Mouse (Mus musculus): ENCODE data around the gene Prss36. TPM values are rescaled to one million over a fixed set of nuclear protein-coding genes. Genes with fewer than 3 reads are reported as not detected.
A peak's percentile ranks its signal among the peaks of the same experiment; 100 is the strongest.
"Not testable (repeated sequence)": the region's sequence is repeated elsewhere in the genome, so short reads cannot be mapped to it uniquely, and the experiment has no call there.

Gene Prss36
- polyA plus RNA-seq, 1 experiment from 2014 or later, result 10.4 TPM

DNA sequence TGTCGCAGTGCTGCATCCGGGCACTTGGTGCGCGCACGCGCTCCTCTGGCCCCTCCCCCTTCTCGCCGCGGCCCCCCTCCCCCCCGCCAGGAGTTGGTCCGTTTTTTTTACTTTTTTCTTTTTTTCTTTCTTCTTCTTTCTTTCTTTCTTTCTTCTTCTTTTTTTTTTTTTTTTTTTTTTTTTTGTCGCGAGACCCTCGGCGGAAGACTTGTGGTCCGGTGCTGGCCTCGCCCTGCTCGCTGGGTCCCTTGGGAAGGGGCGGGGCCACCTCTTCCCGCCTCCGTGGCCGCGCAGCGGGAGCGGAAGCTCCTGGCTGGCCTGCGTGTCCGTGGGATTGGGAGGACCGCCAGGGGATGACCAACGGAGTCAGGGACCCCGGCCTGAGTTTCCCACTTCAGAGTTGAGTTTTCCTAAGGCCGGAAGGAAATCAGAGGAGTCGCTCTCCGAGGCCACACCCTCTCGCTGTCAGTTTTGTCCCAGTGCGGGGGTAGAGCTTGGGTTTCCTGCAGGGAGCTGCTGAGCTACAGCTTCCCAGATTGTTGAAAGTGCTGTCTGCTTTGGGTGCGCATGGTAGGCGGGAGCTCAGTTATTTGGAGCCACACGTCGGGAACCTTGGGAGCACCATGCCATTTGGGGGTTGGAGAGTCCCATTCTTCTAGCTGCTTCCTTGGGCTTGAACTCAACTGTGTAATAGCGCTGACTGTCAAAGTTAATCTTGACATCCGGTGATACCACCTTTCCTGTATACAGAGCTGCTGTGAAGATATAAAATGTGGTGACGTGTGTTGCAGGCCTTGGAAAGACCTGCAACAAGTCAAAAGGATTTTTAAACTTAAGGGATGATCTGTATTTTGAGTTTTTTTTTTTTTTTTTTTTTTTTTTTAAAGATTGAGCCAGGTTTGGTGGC, 21.6 kb upstream of the Prss36 start:
- peaks cover 36% of the 10 kb centered on the region for H3K36me3 ChIP-seq (ENCODE audit: control insufficient read depth, insufficient read depth, low read length)
- H3K27me3 ChIP-seq (ENCODE audit: control insufficient read depth, insufficient read depth, low read length), result no peaks in the 10 kb centered on the region
- no peaks in the 10 kb centered on the region for H3K9me3 ChIP-seq (ENCODE audit: control insufficient read depth, low read length)
- DNase-seq (peak; percentile 91), ATAC-seq (ENCODE audit: low FRiP score, low TSS enrichment) (peak; percentile 44; the same call in 1 of the 2 replicates)
- H3K4me2 ChIP-seq (ENCODE audit: low read length), result peak overlapping the region; percentile 88
- peak overlapping the region; percentile 98 for H3K27ac ChIP-seq (replicated peaks; ENCODE audit: low read depth, low read length)
- peaks cover 16% of the 10 kb centered on the region for H3K4me1 ChIP-seq (ENCODE audit: control insufficient read depth, insufficient read depth, low read length)
- under 1% methylated on average over 42 of the region's 42 CpGs for WGBS
- peak overlapping the region; percentile 100 for H3K4me3 ChIP-seq (replicated peaks; ENCODE audit: low read depth, low read length)
- H3K9ac ChIP-seq (replicated peaks; ENCODE audit: low read length), result peak overlapping the region; percentile 95

DNA sequence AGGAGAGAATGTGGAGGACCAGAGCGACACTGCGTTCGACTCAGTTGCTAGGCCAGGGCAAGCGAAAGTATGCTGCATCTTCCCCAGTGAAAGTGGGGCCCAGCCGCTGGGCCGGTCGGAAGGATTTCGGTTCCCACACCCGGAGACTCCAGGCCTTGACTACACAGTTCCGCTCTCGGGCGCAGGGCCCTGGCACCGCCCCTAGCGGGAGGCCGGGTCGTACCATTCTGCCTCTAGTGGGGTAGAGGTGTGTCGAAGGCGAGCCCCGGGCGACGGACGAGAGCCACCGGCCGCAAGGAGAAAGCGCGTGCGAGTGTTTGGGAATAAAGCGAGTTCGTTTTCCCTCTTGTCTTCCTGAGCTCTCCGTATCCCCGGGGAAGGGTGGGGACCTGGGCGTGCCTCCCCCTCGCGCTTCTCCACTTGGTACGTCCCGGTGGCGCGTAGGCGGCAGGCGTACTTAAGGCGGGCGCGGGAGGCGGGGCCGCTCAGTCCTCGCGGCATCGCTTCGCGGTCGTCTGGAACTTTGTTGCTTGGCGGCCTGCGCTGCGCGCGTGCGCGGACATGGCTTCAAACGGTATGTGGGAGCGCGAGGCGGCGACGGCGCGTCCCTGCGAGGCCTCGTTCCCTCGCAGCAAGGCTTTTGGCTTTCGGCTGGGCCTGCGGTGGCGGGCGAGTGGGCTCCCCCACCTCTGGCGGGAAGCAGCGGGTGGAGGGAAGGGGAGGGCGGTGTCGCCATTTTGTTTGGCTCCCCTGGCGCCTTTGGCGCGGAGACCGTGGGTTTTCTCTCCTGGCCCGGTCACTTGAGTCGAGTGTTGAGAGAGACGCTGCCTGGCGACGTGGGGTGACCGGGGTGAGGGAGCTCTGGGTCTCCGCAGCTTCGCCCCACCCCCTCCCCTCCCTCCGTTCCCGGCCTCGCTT, 20.7 kb upstream of the Prss36 start, which contains the start of gene Fus:
Gene Fus (plus strand): TSS at position 454 of the 918 bp plus-strand sequence.
- Histone ChIP-seq H3K9ac (replicated peaks; ENCODE audit: low read length) (peak within 1 kb of the TSS; percentile 95), H3K4me3 (replicated peaks; ENCODE audit: low read depth, low read length) (peak within 1 kb of the TSS; percentile 100), H3K4me2 (ENCODE audit: low read length) (peak within 1 kb of the TSS; percentile 88), H3K27ac (replicated peaks; ENCODE audit: low read depth, low read length) (peak within 1 kb of the TSS; percentile 98), H3K27me3 (ENCODE audit: control insufficient read depth, insufficient read depth, low read length) (no peaks in the 10 kb centered on the region), H3K4me1 (ENCODE audit: control insufficient read depth, insufficient read depth, low read length) (peaks cover 16% of the 10 kb centered on the region), H3K36me3 (ENCODE audit: control insufficient read depth, insufficient read depth, low read length) (peaks cover 27% of the 10 kb centered on the region), H3K9me3 (ENCODE audit: control insufficient read depth, low read length) (no peaks in the 10 kb centered on the region)
- DNase-seq (peak; percentile 97), ATAC-seq (ENCODE audit: low FRiP score, low TSS enrichment) (peak; percentile 95)
- WGBS, result under 1% methylated on average over 92 of the region's 92 CpGs

DNA sequence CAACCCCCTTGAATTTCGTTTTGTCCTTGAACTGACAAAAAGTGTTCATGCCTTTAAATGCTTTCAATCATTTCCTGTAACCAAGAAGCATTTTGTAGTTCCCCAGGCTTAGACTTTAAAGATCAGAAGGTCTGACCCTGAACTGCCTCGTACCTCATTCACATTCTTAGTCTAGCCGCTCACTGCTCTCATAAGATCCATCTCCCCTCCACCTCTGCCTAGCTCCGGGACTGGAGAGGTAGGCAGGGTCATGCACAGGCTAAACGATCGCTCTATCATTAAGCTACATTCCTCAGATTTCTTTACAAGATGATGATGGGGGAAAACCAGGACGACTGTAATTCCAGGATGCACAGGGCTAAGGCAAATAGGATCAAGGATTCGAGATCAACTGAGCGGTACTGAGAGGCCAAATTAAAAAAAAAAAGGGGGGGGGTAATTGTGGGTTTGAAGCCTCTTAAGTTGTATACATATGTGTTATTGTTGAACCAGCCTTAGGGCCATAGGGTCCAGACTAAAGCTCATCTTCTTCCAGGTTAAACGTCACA, 19.9 kb upstream of the Prss36 start:
- Histone ChIP-seq H3K4me1 (ENCODE audit: control insufficient read depth, insufficient read depth, low read length) (peaks cover 16% of the 10 kb centered on the region), H3K27ac (replicated peaks; ENCODE audit: low read depth, low read length) (peak overlapping the region; percentile 98), H3K4me2 (ENCODE audit: low read length) (peak overlapping the region; percentile 69), H3K27me3 (ENCODE audit: control insufficient read depth, insufficient read depth, low read length) (no peaks in the 10 kb centered on the region), H3K9ac (replicated peaks; ENCODE audit: low read length) (peak overlapping the region; percentile 95), H3K4me3 (replicated peaks; ENCODE audit: low read depth, low read length) (peak overlapping the region; percentile 100), H3K9me3 (ENCODE audit: control insufficient read depth, low read length) (no peaks in the 10 kb centered on the region), H3K36me3 (ENCODE audit: control insufficient read depth, insufficient read depth, low read length) (peaks cover 19% of the 10 kb centered on the region)
- DNase-seq (peak; percentile 38), ATAC-seq (ENCODE audit: low FRiP score, low TSS enrichment) (peak; percentile 22)
- 10% methylated on average over 10 of the region's 10 CpGs for WGBS

DNA sequence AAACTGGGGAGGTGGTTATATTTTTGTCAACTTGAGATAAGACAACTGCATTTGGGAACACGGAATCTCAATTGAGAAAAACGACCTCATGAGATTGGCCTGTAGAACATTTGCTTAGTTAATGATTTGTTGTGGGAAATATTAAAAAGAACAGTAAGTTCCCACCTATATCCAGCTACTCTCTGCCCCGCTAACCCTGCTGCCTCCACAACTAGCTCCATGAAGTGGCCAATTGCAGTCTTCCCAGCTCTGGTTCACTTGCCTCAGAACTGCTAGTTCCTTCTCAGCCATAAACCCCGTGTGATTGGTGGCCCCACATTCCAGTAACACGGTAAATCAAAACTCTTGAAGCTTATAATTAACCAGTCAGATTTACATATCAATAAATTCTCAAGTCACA, 12.8 kb upstream of the Prss36 start:
- DNase-seq, result no peak
- Histone ChIP-seq H3K9me3 (ENCODE audit: control insufficient read depth, low read length) (no peaks in the 10 kb centered on the region), H3K4me2 (ENCODE audit: low read length) (no peak overlapping the region), H3K4me1 (ENCODE audit: control insufficient read depth, insufficient read depth, low read length) (no peaks in the 10 kb centered on the region), H3K4me3 (replicated peaks; ENCODE audit: low read depth, low read length) (no peak overlapping the region), H3K27me3 (ENCODE audit: control insufficient read depth, insufficient read depth, low read length) (no peaks in the 10 kb centered on the region), H3K27ac (replicated peaks; ENCODE audit: low read depth, low read length) (no peak overlapping the region), H3K36me3 (ENCODE audit: control insufficient read depth, insufficient read depth, low read length) (no peaks in the 10 kb centered on the region), H3K9ac (replicated peaks; ENCODE audit: low read length) (no peak overlapping the region)
- no peak for ATAC-seq (ENCODE audit: low FRiP score, low TSS enrichment)
- 65% methylated on average over 5 of the region's 5 CpGs for WGBS

DNA sequence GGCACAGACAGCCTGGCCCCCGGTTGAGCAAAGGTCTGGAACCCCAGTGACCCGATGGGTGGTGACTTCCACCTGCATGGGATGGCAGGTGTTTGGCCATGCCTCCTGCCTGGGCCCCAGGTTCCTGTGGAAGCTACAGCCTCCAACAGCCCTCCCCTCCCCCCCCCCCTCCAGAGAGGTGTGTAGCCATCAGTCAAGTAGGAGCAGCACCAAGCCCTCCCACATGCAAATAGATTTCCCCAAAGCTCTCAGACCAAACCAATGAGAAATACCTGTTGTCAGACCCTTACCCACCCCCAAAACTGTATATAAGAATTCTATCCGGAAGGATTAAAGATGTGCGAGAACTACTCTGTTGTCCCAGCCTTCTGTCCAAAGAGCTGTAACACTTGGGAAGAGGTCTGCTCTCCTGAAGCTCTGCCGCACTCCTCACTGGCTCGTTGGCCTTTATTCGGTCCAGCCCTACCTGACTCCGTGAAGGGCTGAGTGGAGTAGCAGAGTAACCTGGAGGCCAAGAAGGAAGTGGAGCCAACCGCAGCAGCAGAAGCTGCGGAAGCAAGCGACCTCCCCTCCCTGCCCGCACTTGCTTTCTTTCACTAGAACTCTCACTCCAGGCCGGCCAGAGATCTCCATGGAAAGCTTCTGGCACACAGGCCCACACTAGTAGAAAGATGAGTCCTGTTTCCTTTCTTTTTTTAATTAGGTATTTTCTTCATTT, 6.5 kb upstream of the Prss36 start:
- ATAC-seq (ENCODE audit: low FRiP score, low TSS enrichment), result no peak

DNA sequence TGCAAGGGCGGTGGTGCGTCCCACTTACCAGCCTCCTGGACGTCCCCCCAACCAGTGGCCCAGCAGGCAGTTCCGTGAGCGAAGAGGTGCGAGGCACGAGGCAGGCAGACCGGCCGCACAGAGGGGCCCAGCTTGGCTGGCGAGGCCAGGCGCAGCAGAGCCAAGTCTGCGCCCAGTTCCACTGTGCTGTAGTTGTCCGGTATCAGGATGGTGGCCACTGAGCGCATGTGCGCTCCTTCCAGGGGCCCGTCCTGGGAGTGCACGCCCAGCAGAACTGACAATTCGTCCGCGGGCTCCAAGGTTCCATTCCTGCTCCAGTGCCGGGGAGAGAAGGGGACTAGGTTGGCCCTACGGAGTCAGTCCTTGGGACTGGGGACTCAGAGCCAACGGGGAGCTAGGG, 1.9 kb downstream of the Prss36 start:
- H3K9me3 ChIP-seq (ENCODE audit: control insufficient read depth, low read length), result no peaks in the 10 kb centered on the region

More for the DNA sequence above, 6.5 kb upstream of the Prss36 start:
- Histone ChIP-seq H3K27me3 (ENCODE audit: control insufficient read depth, insufficient read depth, low read length) (no peaks in the 10 kb centered on the region), H3K4me2 (ENCODE audit: low read length) (no peak overlapping the region), H3K4me1 (ENCODE audit: control insufficient read depth, insufficient read depth, low read length) (no peaks in the 10 kb centered on the region), H3K9ac (replicated peaks; ENCODE audit: low read length) (no peak overlapping the region), H3K36me3 (ENCODE audit: control insufficient read depth, insufficient read depth, low read length) (no peaks in the 10 kb centered on the region), H3K27ac (replicated peaks; ENCODE audit: low read depth, low read length) (no peak overlapping the region), H3K9me3 (ENCODE audit: control insufficient read depth, low read length) (no peaks in the 10 kb centered on the region), H3K4me3 (replicated peaks; ENCODE audit: low read depth, low read length) (no peak overlapping the region)
- DNase-seq, result no peak
- WGBS, result 53% methylated on average over 13 of the region's 13 CpGs

DNA sequence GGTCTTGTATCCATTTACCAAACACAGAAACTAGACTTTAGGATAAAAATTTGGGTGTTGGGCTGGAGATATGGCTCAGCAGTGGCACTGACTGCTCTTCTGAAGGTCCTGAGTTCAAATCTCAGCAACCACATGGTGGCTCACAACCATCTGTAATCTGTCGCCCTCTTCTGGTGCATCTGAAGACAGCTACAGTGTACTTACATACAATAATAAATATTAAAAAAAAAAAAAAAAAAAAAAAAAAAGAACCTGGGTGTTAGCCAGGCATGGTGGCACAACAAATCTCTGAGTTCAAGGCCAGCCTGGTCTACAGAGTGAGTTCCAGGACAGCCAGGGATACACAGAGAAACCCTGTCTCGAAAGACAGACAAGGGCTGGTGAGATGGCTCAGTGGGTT, 4.4 kb downstream of the Prss36 start:
- not testable (repeated sequence) for H3K4me2 ChIP-seq (ENCODE audit: low read length); H3K4me3 ChIP-seq (replicated peaks; ENCODE audit: low read depth, low read length); H3K27me3 ChIP-seq (ENCODE audit: control insufficient read depth, insufficient read depth, low read length); ATAC-seq (ENCODE audit: low FRiP score, low TSS enrichment); H3K36me3 ChIP-seq (ENCODE audit: control insufficient read depth, insufficient read depth, low read length); H3K27ac ChIP-seq (replicated peaks; ENCODE audit: low read depth, low read length); H3K4me1 ChIP-seq (ENCODE audit: control insufficient read depth, insufficient read depth, low read length); H3K9me3 ChIP-seq (ENCODE audit: control insufficient read depth, low read length); H3K9ac ChIP-seq (replicated peaks; ENCODE audit: low read length); DNase-seq
- WGBS, result 53% methylated on average over 2 of the region's 2 CpGs

More for the DNA sequence above, 1.9 kb downstream of the Prss36 start:
- Histone ChIP-seq H3K27me3 (ENCODE audit: control insufficient read depth, insufficient read depth, low read length) (no peaks in the 10 kb centered on the region; the same call in 1 of the 2 replicates), H3K27ac (replicated peaks; ENCODE audit: low read depth, low read length) (no peak overlapping the region), H3K4me2 (ENCODE audit: low read length) (no peak overlapping the region), H3K9ac (replicated peaks; ENCODE audit: low read length) (no peak overlapping the region), H3K4me3 (replicated peaks; ENCODE audit: low read depth, low read length) (no peak overlapping the region), H3K36me3 (ENCODE audit: control insufficient read depth, insufficient read depth, low read length) (no peaks in the 10 kb centered on the region), H3K4me1 (ENCODE audit: control insufficient read depth, insufficient read depth, low read length) (no peaks in the 10 kb centered on the region)
- ATAC-seq (ENCODE audit: low FRiP score, low TSS enrichment), result no peak
- DNase-seq, result no peak
- 12% methylated on average over 23 of the region's 23 CpGs for WGBS
